Mouse (Mus musculus) brain, embryonic 14.5 days (tissue): ENCODE measurements around the gene Auts2.

Source experiments
- CTCF ChIP-seq: fragments of 200-500 bp; IDR thresholded peaks from 2 replicates; pipeline ENCODE4 v1.5.1; 2012; ENCODE audit warnings: inconsistent platforms, mild to moderate bottlenecking, moderate library complexity, borderline replicate concordance; ENCODE audit not compliant: insufficient read depth, insufficient read length; ENCODE audit errors: extremely low read depth
- POLR2A ChIP-seq: fragments of 200-500 bp; IDR thresholded peaks from 2 replicates; pipeline ENCODE4 v1.6.1; 2012; ENCODE audit warnings: mild to moderate bottlenecking, inconsistent platforms, borderline replicate concordance; ENCODE audit not compliant: poor library complexity, insufficient read depth, insufficient read length, severe bottlenecking; ENCODE audit errors: extremely low read depth

- TF ChIP-seq POLR2A, result no peak
- no peak for TF ChIP-seq CTCF
Observed at GRCm38 (mm10) chr5:131466131-131466530, 1077.0 kb downstream of the Auts2 start.
